ENCODE assay signal across 10 mouse cellular contexts in the genomic region with DNA sequence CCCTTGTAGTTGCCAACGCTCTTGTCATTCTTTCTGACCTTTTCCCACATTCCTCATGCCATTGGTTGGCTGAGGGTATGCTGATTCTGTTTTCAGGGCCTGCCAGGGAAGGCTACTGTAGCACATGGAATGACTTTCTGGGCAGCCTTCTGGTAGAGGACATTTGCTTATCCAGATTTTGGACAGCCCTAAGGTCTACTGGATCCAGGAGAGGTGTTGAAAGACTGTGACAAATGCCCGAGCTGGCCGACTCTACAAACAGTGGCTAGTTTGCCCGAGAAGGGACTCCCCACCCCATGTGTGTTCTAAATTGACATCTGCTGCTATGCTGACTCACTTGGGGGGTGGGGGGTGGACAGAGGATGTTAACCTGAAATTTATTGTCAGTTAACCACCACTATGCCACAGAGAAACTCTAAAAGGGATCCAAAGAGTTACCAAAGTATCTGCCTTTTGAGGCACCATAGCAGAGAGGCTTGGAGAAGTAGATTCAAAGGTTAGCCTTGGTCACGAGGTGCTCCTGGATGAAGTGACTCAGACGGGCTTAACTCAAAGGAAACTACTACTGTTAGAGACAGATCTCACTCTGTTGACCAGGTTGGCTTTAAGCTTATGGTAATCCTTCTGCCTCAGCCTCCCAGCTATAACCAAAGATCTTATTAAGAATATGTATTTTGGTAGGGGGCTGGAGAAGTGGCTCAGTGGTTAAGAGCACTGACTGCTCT. TPM values are rescaled to one million over a fixed set of nuclear protein-coding genes. Genes with fewer than 3 reads are reported as not detected.
A peak's percentile ranks its signal among the peaks of the same experiment; 100 is the strongest.
DNase-seq lines count a peak whose midpoint lies in the region; ATAC-seq and TF ChIP-seq lines count a peak whose summit lies in the region.
"Had no signal": no experiment of that assay in that cellular context is flagged by ENCODE, and none has a peak within 500 bp of the region (broad histone marks: within the 10 kb centered on the region; RNA-seq: fewer than 3 reads in every experiment).

No protein-coding gene starts in this region.

- no peaks in the 10 kb centered on the region for H3K9me3 ChIP-seq in liver, embryonic 11.5 days (ENCODE audit: control insufficient read depth, low read length)
- H3K9me3 ChIP-seq in heart, embryonic 12.5 days (replicated peaks): peaks cover 4% of the 10 kb centered on the region; the same call in 1 of the 2 replicates
- no peaks in the 10 kb centered on the region for H3K9me3 ChIP-seq in liver, postnatal 0 days (ENCODE audit: low read length)

- no peak for TF ChIP-seq CTCF in liver, adult 2 months (IDR thresholded peaks at IDR 0.05; ENCODE audit: low read depth, low read length)
- no peak for TF ChIP-seq CTCF in liver, postnatal 0 days (IDR thresholded peaks at IDR 0.05; ENCODE audit: low read depth)

- H3K4me2 ChIP-seq in liver, embryonic 11.5 days: no peak overlapping the region
- 0 out of 2 replicates have a peak overlapping the region, but pooled peaks have one; percentile 14 for H3K4me2 ChIP-seq in heart, embryonic 12.5 days
- no peak overlapping the region for H3K4me2 ChIP-seq in liver, postnatal 0 days (ENCODE audit: low read depth, low read length)

- H3K4me1 ChIP-seq in liver, adult 2 months (ENCODE audit: control insufficient read depth, insufficient read depth, low read length): peaks cover 21% of the 10 kb centered on the region
- H3K4me1 ChIP-seq in liver, embryonic 11.5 days (replicated peaks; ENCODE audit: control insufficient read depth, insufficient read depth, low read length): peaks cover 15% of the 10 kb centered on the region
- H3K4me1 ChIP-seq in brown adipose tissue, adult 24 weeks (ENCODE audit: control insufficient read depth, insufficient read depth, insufficient read length, low read length): peaks cover 6% of the 10 kb centered on the region; the same call in 1 of the 2 replicates
- peaks cover 30% of the 10 kb centered on the region for H3K4me1 ChIP-seq in heart, embryonic 12.5 days (replicated peaks)
- peaks cover 18% of the 10 kb centered on the region; the same call in 1 of the 2 replicates for H3K4me1 ChIP-seq in liver, postnatal 0 days (ENCODE audit: insufficient read depth)

- H3K79me2 ChIP-seq in liver, adult 2 months (ENCODE audit: control insufficient read depth, insufficient read depth, low read length): no peaks in the 10 kb centered on the region

- peak overlapping the region; percentile 99 for H3K27ac ChIP-seq in liver, adult 2 months (replicated peaks; ENCODE audit: insufficient read depth, low read depth, low read length)
- no peak overlapping the region for H3K27ac ChIP-seq in liver, embryonic 11.5 days (ENCODE audit: low read depth, low read length)
- peak overlapping the region; percentile 97 for H3K27ac ChIP-seq in brown adipose tissue, adult 24 weeks (replicated peaks; ENCODE audit: low read depth, low read length)
- H3K27ac ChIP-seq in heart, embryonic 12.5 days (ENCODE audit: poor library complexity, severe bottlenecking): peak overlapping the region; percentile 87
- peak overlapping the region; percentile 73 for H3K27ac ChIP-seq in liver, postnatal 0 days (ENCODE audit: low read depth)

- no peaks in the 10 kb centered on the region for H3K36me3 ChIP-seq in liver, adult 2 months (ENCODE audit: control insufficient read depth, insufficient read depth, low read length)
- no peaks in the 10 kb centered on the region for H3K36me3 ChIP-seq in liver, embryonic 11.5 days (ENCODE audit: control insufficient read depth, insufficient read depth, low read length)
- H3K36me3 ChIP-seq in heart, embryonic 12.5 days: no peaks in the 10 kb centered on the region
- no peaks in the 10 kb centered on the region for H3K36me3 ChIP-seq in liver, postnatal 0 days (replicated peaks; ENCODE audit: insufficient read depth, low read length)

- ATAC-seq in liver, embryonic 11.5 days (replicated peaks; ENCODE audit: low FRiP score): no peak
- no peak for ATAC-seq in heart, embryonic 12.5 days (ENCODE audit: insufficient number of reproducible peaks, low FRiP score)
- ATAC-seq in liver, postnatal 0 days: peak; percentile 71
- ATAC-seq: intestine, embryonic 16.5 days had no signal

- WGBS in liver, adult 2 months: 15% methylated on average over 6 of the region's 6 CpGs
- 65% methylated on average over 6 of the region's 6 CpGs for WGBS in liver, embryonic 11.5 days
- WGBS in heart, embryonic 12.5 days: 30% methylated on average over 6 of the region's 6 CpGs
- WGBS in liver, postnatal 0 days (ENCODE audit: insufficient replicate concordance): 41% methylated on average over 6 of the region's 6 CpGs

- no peaks in the 10 kb centered on the region for H3K27me3 ChIP-seq in liver, adult 2 months (ENCODE audit: control insufficient read depth, insufficient read depth, low read length)
- no peaks in the 10 kb centered on the region for H3K27me3 ChIP-seq in liver, embryonic 11.5 days (replicated peaks; ENCODE audit: control insufficient read depth, insufficient read depth, low read length)
- no peaks in the 10 kb centered on the region for H3K27me3 ChIP-seq in heart, embryonic 12.5 days (replicated peaks)
- H3K27me3 ChIP-seq in liver, postnatal 0 days (ENCODE audit: insufficient read depth, low read length): no peaks in the 10 kb centered on the region

- peak; percentile 100 for DNase-seq in liver, adult 2 months (ENCODE audit: extremely low read depth, low read depth, low spot score)
- DNase-seq in liver, embryonic 11.5 days (ENCODE audit: low spot score): no peak
- DNase-seq in liver, postnatal 0 days: peak; percentile 46
- DNase-seq in ovary, postnatal 36 days (ENCODE audit: low spot score): no peak
- DNase-seq in frontal cortex, postnatal 10 days (ENCODE audit: low spot score in 2 of 2): no peak
- no peak for DNase-seq in layer of hippocampus, adult 8-10 months (ENCODE audit: low spot score in 2 of 2)
- DNase-seq: lung, postnatal 36 days had no signal

- no peak for TF ChIP-seq POLR2A in liver, adult 2 months (IDR thresholded peaks at IDR 0.05; ENCODE audit: extremely low read depth, insufficient read depth, low read length)

- no peak overlapping the region for H3K4me3 ChIP-seq in liver, adult 2 months (ENCODE audit: insufficient read depth, low read depth, low read length)
- no peak overlapping the region for H3K4me3 ChIP-seq in liver, embryonic 11.5 days (ENCODE audit: low read depth, low read length)
- no peak overlapping the region for H3K4me3 ChIP-seq in brown adipose tissue, adult 24 weeks (ENCODE audit: insufficient read depth, low read depth, low read length)
- no peak overlapping the region for H3K4me3 ChIP-seq in heart, embryonic 12.5 days
- H3K4me3 ChIP-seq in liver, postnatal 0 days (ENCODE audit: low read depth, low read length): no peak overlapping the region

- no peak overlapping the region for H3K9ac ChIP-seq in liver, adult 2 months (ENCODE audit: low read depth, low read length)
- no peak overlapping the region for H3K9ac ChIP-seq in liver, embryonic 11.5 days (ENCODE audit: low read depth, low read length)
- no peak overlapping the region for H3K9ac ChIP-seq in heart, embryonic 12.5 days
- no peak overlapping the region for H3K9ac ChIP-seq in liver, postnatal 0 days (replicated peaks)

- no peak for TF ChIP-seq EP300 in liver, postnatal 0 days (IDR thresholded peaks at IDR 0.05; ENCODE audit: low read depth)

RNA-seq across cellular contexts. Expression of gene Eef1a1, which starts 25.0 kb away (rescaled TPM):
- 7,986 and 8,406 TPM in 2 replicates for total RNA-seq in liver, adult 2 months (2014; rRNA removed)
- 2,468 and 2,707 TPM in 2 replicates for polyA plus RNA-seq in liver, adult 2 months (2012; rRNA removed)
- 4,536 and 4,551 TPM in 2 replicates for polyA plus RNA-seq in liver, embryonic 11.5 days (2014; fragmentation: Nextera tagmentation; extraction: Ambion mirVana)
- 3,256 and 3,366 TPM in 2 replicates for polyA plus RNA-seq in brown adipose tissue, adult 24 weeks (2012; ENCODE audit: insufficient read depth, insufficient read length, missing spikeins)
- 2,772 and 2,882 TPM in 2 replicates for polyA plus RNA-seq in heart, embryonic 12.5 days (2016; fragmentation: Nextera tagmentation; extraction: Ambion mirVana)
- 1,946 and 1,972 TPM in 2 replicates for polyA plus RNA-seq in liver, postnatal 0 days (2015; fragmentation: Nextera tagmentation; extraction: Ambion mirVana)
- total RNA-seq in layer of hippocampus, adult 8-10 months (2022): 1,000 to 10,000 TPM; 2,504 to 3,682 (median 3,062) TPM

Comparison
In these comparisons a context has a peak if more than half of its experiments do, and no peak if none do; other contexts are left out.
1. DNase-seq: peak in liver, adult 2 months (single experiment) and liver, postnatal 0 days (single experiment); none in liver, embryonic 11.5 days (single experiment), ovary, postnatal 36 days (single experiment), frontal cortex, postnatal 10 days (0 of 2) and layer of hippocampus, adult 8-10 months (0 of 2).